Mouse (Mus musculus) cerebellum, adult 2 months (tissue): Measurements from ENCODE around the gene Slc16a13.

Source experiments
- CTCF ChIP-seq: fragments of 200-500 bp; IDR thresholded peaks from 2 replicates; pipeline ENCODE4 v1.5.1; 2011; ENCODE audit warnings: low read depth, mild to moderate bottlenecking, control low read depth, low read length, moderate library complexity, borderline replicate concordance; ENCODE audit not compliant: insufficient read depth
- POLR2A ChIP-seq: fragments of 200-500 bp; IDR thresholded peaks from 2 replicates; pipeline ENCODE4 v1.6.1; 2011; ENCODE audit warnings: low read length, control low read depth, borderline replicate concordance; ENCODE audit not compliant: insufficient read depth

DNA sequence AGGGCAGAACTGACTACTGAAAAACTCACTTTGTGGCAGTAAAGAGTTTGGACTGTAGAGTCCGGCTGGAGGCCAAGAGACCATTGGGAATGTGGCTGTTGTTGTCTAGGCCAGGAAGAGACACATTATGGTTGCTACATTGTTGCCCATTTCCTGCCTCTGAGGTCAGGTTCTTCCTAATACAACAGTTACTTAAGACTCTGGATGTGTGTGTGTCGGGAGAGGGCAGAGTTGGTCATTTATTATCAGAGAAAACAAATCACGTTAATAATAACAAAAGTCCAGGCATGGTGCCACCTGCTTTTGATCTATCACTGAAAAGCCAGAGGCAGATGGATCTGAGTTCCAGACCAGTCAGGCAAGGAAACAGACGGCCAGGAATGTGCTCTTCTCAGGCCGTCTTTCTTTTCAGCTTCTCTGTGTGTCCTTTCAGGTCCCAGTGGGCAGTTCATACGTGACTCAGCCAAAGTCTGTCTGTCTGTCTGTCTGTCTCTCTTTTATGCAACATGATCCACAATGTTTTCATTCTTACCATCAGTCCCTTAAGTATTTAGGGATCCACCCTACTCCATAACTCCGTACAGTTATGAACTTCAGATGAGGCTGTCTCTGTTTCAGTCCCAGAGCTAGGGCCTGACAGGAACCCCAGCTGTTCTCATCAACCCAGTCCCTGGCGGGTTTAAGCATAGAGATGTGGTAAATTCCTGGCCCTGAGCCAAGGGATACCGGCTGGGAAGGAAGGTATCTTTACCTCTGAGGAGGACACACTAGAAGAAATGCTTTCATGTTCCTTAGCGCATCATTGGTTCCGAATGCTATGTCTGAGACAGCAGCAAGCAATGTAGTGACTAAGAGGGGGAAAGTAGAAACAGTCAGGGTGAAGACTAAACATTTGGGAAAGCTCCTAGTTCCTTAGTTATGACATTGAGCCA is 27.2 kb downstream of the Slc16a13 start:
- TF ChIP-seq POLR2A (no peak), CTCF (no peak)
